Mouse (Mus musculus): ENCODE data around the gene Msmo1. TPM values are rescaled to one million over a fixed set of nuclear protein-coding genes. Genes with fewer than 3 reads are reported as not detected.

Gene Msmo1
- polyA plus RNA-seq, 1 experiment = 134 TPM

- peak overlapping the region; percentile 22 for H3K4me3 ChIP-seq (ENCODE audit: insufficient read depth, low read length)
- peaks cover 9% of the 10 kb centered on the region; the same call in 1 of the 2 replicates for H3K4me1 ChIP-seq (ENCODE audit: control insufficient read depth, insufficient read depth, low read length)
- H3K27ac ChIP-seq (ENCODE audit: insufficient read depth, low read length) = peak overlapping the region; percentile 4; the same call in 1 of the 2 replicates
- TF ChIP-seq CTCF (IDR thresholded peaks at IDR 0.05; ENCODE audit: borderline replicate concordance, insufficient read depth, low read length) = no peak
- no peak for TF ChIP-seq POLR2A (IDR thresholded peaks at IDR 0.05; ENCODE audit: low read depth, low read length)
Observed at GRCm38 (mm10) chr8:64690845-64691244, 42.7 kb downstream of the Msmo1 start.

- no peak for TF ChIP-seq POLR2A (IDR thresholded peaks at IDR 0.05; ENCODE audit: low read depth, low read length)
- TF ChIP-seq CTCF (IDR thresholded peaks at IDR 0.05; ENCODE audit: borderline replicate concordance, insufficient read depth, low read length) = no peak
- H3K27ac ChIP-seq (ENCODE audit: insufficient read depth, low read length) = no peak overlapping the region; the same call in 1 of the 2 replicates
- H3K4me3 ChIP-seq (ENCODE audit: insufficient read depth, low read length) = no peak overlapping the region
- peaks cover 9% of the 10 kb centered on the region; the same call in 1 of the 2 replicates for H3K4me1 ChIP-seq (ENCODE audit: control insufficient read depth, insufficient read depth, low read length)
Observed at GRCm38 (mm10) chr8:64690306-64690705, 43.3 kb downstream of the Msmo1 start.

GRCm38 (mm10) chr8:64688741-64689140 is 44.9 kb downstream of the Msmo1 start:
- no peak overlapping the region for H3K27ac ChIP-seq (ENCODE audit: insufficient read depth, low read length)
- H3K4me1 ChIP-seq (ENCODE audit: control insufficient read depth, insufficient read depth, low read length) = peaks cover 9% of the 10 kb centered on the region; the same call in 1 of the 2 replicates
- no peak for TF ChIP-seq POLR2A (IDR thresholded peaks at IDR 0.05; ENCODE audit: low read depth, low read length)
- no peak for TF ChIP-seq CTCF (IDR thresholded peaks at IDR 0.05; ENCODE audit: borderline replicate concordance, insufficient read depth, low read length)
- H3K4me3 ChIP-seq (ENCODE audit: insufficient read depth, low read length) = no peak overlapping the region

GRCm38 (mm10) chr8:64688161-64688560 is 45.4 kb downstream of the Msmo1 start:
- TF ChIP-seq CTCF (IDR thresholded peaks at IDR 0.05; ENCODE audit: borderline replicate concordance, insufficient read depth, low read length) (no peak), POLR2A (IDR thresholded peaks at IDR 0.05; ENCODE audit: low read depth, low read length) (no peak)
- Histone ChIP-seq H3K4me1 (ENCODE audit: control insufficient read depth, insufficient read depth, low read length) (peaks cover 8% of the 10 kb centered on the region; the same call in 1 of the 2 replicates), H3K4me3 (ENCODE audit: insufficient read depth, low read length) (no peak overlapping the region), H3K27ac (ENCODE audit: insufficient read depth, low read length) (peak overlapping the region; percentile 35; the same call in 1 of the 2 replicates)

GRCm38 (mm10) chr8:64682501-64682900 is 51.1 kb downstream of the Msmo1 start:
- H3K4me3 ChIP-seq (ENCODE audit: insufficient read depth, low read length) = no peak overlapping the region
- H3K27ac ChIP-seq (ENCODE audit: insufficient read depth, low read length) = no peak overlapping the region
- H3K4me1 ChIP-seq (ENCODE audit: control insufficient read depth, insufficient read depth, low read length) = no peaks in the 10 kb centered on the region
- no peak for TF ChIP-seq CTCF (IDR thresholded peaks at IDR 0.05; ENCODE audit: borderline replicate concordance, insufficient read depth, low read length)
- no peak for TF ChIP-seq POLR2A (IDR thresholded peaks at IDR 0.05; ENCODE audit: low read depth, low read length)

- Histone ChIP-seq H3K4me1 (ENCODE audit: control insufficient read depth, insufficient read depth, low read length) (peaks cover 11% of the 10 kb centered on the region), H3K27ac (ENCODE audit: insufficient read depth, low read length) (no peak overlapping the region), H3K4me3 (ENCODE audit: insufficient read depth, low read length) (no peak overlapping the region)
- TF ChIP-seq POLR2A (IDR thresholded peaks at IDR 0.05; ENCODE audit: low read depth, low read length) (no peak), CTCF (IDR thresholded peaks at IDR 0.05; ENCODE audit: borderline replicate concordance, insufficient read depth, low read length) (no peak)
Observed at GRCm38 (mm10) chr8:64676381-64676780, 57.2 kb downstream of the Msmo1 start.

GRCm38 (mm10) chr8:64674951-64675585 is 58.5 kb downstream of the Msmo1 start:
- TF ChIP-seq CTCF (IDR thresholded peaks at IDR 0.05; ENCODE audit: borderline replicate concordance, insufficient read depth, low read length) = no peak
- H3K4me1 ChIP-seq (ENCODE audit: control insufficient read depth, insufficient read depth, low read length) = peaks cover 11% of the 10 kb centered on the region
- peak overlapping the region; percentile 32 for H3K27ac ChIP-seq (ENCODE audit: insufficient read depth, low read length)
- H3K4me3 ChIP-seq (ENCODE audit: insufficient read depth, low read length) = no peak overlapping the region

GRCm38 (mm10) chr8:64672920-64673319 is 60.7 kb downstream of the Msmo1 start:
- Histone ChIP-seq H3K4me1 (ENCODE audit: control insufficient read depth, insufficient read depth, low read length) (peaks cover 11% of the 10 kb centered on the region), H3K27ac (ENCODE audit: insufficient read depth, low read length) (peak overlapping the region; percentile 13; the same call in 1 of the 2 replicates), H3K4me3 (ENCODE audit: insufficient read depth, low read length) (no peak overlapping the region)
- TF ChIP-seq POLR2A (IDR thresholded peaks at IDR 0.05; ENCODE audit: low read depth, low read length) = no peak
- TF ChIP-seq CTCF (IDR thresholded peaks at IDR 0.05; ENCODE audit: borderline replicate concordance, insufficient read depth, low read length) = no peak

- TF ChIP-seq CTCF (IDR thresholded peaks at IDR 0.05; ENCODE audit: borderline replicate concordance, insufficient read depth, low read length) (no peak), POLR2A (IDR thresholded peaks at IDR 0.05; ENCODE audit: low read depth, low read length) (no peak)
- Histone ChIP-seq H3K4me3 (ENCODE audit: insufficient read depth, low read length) (no peak overlapping the region), H3K4me1 (ENCODE audit: control insufficient read depth, insufficient read depth, low read length) (peaks cover 11% of the 10 kb centered on the region), H3K27ac (ENCODE audit: insufficient read depth, low read length) (peak overlapping the region; percentile 13; the same call in 1 of the 2 replicates)
Observed at GRCm38 (mm10) chr8:64671937-64672336, 61.7 kb downstream of the Msmo1 start.

Other genes starting within 250 kb of the Msmo1 start
- gene Cpe, start 40.7 kb downstream of the Msmo1 start, polyA plus RNA-seq (2011; ENCODE audit: insufficient read length, low read depth, missing spikeins) = 511 and 923 TPM in 2 replicates
- 13.1 and 16.6 TPM in 2 replicates for gene Klhl2, start 116.2 kb upstream of the Msmo1 start, polyA plus RNA-seq (2011; ENCODE audit: insufficient read length, low read depth, missing spikeins)
- 25.1 and 32.5 TPM in 2 replicates for gene Tmem192, start 213.4 kb upstream of the Msmo1 start, polyA plus RNA-seq (2011; ENCODE audit: insufficient read length, low read depth, missing spikeins)